Mouse (Mus musculus): ENCODE measurements around the gene Sik2.

GRCm38 (mm10) chr9:51056360-51057324 lies 47.8 kb upstream of the Sik2 start:
- TF ChIP-seq GATA1 (IDR thresholded peaks at IDR 0.05; ENCODE audit: low read length) (no peak), TAL1 (IDR thresholded peaks at IDR 0.05; ENCODE audit: low read length) (no peak)

Data from erythroblast, embryonic 14.5 days (primary cell).